Mouse (Mus musculus) adrenal gland, adult 2 months (tissue): ENCODE measurements around the gene Cadps2. TPM values are rescaled to one million over a fixed set of nuclear protein-coding genes. Genes with fewer than 3 reads are reported as not detected.

Experiments
- DNase-seq: peaks from one replicate; pipeline ENCODE4 v3.0.0; 2021
- long read RNA-seq: library from polyadenylated mRNA; stranded (forward); transcript quantifications from one replicate; pipeline ENCODE4 v2.0.0, GENCODE M21; 2021
- polyA plus RNA-seq: library from polyadenylated mRNA; depleted of rRNA; stranded (reverse); fragments of >200 nt; gene quantifications from 2 replicates; pipeline ENCODE4 v1.2.3, GENCODE M21; 2012; rRNA removed
- total RNA-seq, 2 experiments: library from RNA; stranded (reverse); gene quantifications; 2 replicates each; pipeline ENCODE4 v1.2.3; 2021

Gene Cadps2
- 1 to 10 TPM; 2.0 to 7.6 TPM for total RNA-seq
- 1.3 and 2.0 TPM in 2 replicates for polyA plus RNA-seq
- long read RNA-seq, result 0 reads

DNA sequence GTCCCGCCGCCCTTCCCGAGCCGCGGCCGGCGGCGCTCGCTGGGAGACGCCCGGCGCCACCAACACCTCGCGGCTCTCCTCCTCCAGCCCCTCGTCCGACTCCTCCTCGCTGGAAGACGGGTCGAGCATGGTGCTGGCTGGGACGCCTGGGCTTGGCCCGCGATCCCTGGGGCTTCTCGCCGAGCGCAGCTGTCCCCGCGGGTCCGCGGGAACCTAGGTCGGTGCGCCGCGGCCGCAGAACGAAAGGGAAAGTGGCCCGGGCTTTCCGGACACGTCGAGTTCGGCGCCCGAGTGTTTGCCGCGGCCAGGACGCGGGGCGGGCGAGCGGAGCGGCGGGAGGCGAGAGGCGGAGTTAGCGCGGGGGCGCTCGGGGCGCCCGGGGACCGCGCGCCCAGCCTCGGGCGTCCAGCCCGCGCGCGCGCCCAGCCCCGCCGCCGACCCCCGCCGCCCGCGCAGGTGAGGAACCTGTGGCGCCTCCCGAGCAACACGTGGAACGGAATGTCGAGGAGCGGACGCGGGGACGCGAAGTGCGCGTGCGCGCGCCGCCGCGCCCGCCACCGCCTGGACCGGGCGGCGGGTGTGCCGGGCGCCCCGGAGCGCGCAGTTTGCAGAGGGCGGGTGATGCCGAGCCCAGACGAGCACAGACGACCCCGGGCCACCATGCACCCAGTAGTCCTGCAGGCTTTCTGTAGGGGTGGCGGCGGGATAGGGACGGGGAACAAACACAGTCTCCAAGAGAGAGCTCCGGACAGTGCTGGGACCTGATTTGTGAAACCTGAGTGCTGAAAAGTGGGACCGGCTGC, at the start of gene Cadps2:
Gene Cadps2 (minus strand): TSS at position 413 of the 803 bp plus-strand sequence.
- peak; percentile 81 for DNase-seq

DNA sequence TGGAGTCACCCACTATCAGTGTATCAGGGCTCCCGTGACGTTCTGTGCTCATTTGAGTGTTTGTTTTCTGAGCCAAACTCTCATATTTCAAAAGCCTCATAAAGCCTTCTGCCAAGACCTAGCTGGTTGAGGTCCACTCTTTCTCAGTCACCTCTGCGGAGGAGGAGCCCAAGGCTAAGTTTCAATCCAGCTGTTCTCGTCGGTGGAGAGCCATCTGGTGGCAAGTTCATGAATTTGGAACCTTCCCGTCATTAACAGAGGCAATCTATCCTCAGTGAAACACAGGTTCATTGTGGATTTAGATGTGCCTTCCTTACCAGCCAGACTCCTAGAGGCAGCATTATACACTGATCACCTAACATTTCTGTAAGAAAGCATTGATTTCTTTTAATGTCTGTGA, 47.2 kb upstream of the Cadps2 start:
- peak; percentile 58 for DNase-seq

GRCm38 (mm10) chr6:23876765-23877408, 37.7 kb upstream of the Cadps2 start:
- no peak for DNase-seq

GRCm38 (mm10) chr6:23876363-23876762, 37.1 kb upstream of the Cadps2 start:
- DNase-seq, result no peak

- DNase-seq, result no peak
Observed at GRCm38 (mm10) chr6:23873812-23874211, 34.6 kb upstream of the Cadps2 start.

DNA sequence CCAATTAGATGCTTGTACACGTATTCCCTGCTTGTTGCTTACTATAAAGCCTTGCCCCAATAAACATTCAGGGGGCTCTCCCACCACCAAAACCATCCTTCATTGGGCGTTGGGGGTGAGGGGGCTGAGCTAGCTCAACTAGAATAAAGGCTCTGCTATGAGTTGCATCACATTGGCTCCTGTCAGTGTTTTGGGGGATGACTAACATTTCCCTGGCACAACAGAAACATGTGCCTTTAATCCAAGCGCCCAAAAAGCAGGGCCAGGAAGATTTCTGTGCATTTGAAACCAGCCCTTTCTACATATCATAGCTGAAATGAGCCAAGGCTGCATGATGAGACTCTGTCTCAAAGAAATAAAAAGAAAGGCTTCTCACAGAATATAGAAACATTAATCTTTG, 34.0 kb upstream of the Cadps2 start:
- peak; percentile 1 for DNase-seq

- peak; percentile 18 for DNase-seq
Observed at GRCm38 (mm10) chr6:23869971-23870370, 30.8 kb upstream of the Cadps2 start.

- no peak for DNase-seq
Observed at GRCm38 (mm10) chr6:23866298-23866697, 27.1 kb upstream of the Cadps2 start.

- no peak for DNase-seq
Observed at GRCm38 (mm10) chr6:23853464-23853863, 14.2 kb upstream of the Cadps2 start.

GRCm38 (mm10) chr6:23840001-23840400, 780 bp upstream of the Cadps2 start:
- DNase-seq, result peak; percentile 35

- DNase-seq, result no peak
Observed at GRCm38 (mm10) chr6:23838401-23839008, 716 bp downstream of the Cadps2 start.

DNA sequence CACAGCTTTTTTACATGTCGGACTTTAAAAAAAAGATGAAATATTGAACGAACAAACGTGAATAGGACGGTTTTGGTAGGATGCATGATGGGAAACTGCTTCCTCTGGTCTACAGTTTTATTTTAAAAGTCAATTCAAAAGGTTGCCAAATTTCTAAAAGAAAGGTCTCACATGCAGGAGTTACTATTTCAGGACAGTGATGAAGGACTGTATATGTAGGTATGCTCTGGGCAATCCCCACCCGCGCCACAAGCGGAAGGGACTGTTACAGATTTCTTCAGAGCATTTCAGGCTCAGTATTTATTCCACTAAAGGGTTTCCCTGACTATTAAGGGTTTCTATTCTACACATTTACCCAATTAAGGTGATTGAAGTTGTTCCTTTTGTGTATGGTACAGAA, 1.6 kb downstream of the Cadps2 start:
- DNase-seq, result no peak

DNA sequence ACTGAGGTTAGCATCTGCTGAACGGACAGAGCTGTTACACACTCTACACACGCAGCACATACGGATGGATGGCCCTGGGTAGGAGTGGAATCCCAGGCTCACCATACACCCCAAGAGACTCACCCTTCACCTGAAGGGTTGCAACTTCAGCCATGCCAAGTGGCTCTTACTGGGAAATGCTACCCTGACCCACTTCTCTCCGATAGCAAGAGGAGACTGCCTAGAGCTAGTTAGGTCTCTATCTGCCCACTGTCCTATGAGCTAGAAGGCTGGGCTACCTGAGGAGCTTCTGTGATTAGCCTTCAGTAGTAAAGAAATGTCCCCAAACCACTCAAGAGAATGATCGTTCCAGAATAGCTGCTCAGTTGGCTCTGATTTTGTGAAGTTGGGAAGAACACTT, 2.1 kb downstream of the Cadps2 start:
- DNase-seq, result no peak

- DNase-seq, result no peak
Observed at GRCm38 (mm10) chr6:23836694-23837093, 2.5 kb downstream of the Cadps2 start.

DNA sequence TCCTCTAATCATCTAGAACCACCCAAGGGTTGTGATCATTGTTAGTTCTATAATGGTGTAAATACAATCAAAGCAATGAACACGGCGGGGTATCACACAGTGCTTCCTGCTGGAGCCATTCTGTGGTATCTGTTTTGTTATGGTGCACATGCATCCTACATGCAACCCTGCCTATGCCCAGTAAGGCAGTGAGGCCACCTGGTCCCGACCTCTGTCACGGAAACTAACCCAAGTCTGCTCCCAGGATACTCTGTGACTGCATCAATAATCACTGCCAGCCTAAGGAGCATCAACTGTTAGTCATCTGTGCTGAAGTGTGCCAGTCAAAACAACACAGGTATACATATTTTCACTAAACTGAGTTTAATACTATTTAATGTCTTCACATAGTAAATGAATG, 3.7 kb downstream of the Cadps2 start:
- DNase-seq, result no peak

GRCm38 (mm10) chr6:23830741-23831140, 8.5 kb downstream of the Cadps2 start:
- DNase-seq, result no peak

DNA sequence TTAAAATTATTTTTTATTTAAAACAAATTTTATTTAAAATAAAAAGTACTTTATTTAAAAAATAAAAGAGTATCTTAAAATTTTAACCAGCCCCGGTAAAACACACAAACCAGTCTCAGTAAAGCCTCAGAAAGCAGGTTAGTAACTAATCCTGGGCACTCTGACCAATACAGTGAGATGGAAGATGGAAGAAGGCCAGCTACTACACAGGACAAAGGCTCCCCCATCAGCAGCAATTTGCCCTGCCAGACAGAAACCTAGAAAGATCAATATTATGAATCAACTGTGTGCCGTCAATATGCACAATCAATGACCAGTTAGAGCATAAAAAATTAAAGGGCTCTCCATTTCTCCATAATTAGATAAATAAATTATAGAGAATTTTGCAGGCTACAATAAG, 9.9 kb downstream of the Cadps2 start:
- DNase-seq, result no peak

DNA sequence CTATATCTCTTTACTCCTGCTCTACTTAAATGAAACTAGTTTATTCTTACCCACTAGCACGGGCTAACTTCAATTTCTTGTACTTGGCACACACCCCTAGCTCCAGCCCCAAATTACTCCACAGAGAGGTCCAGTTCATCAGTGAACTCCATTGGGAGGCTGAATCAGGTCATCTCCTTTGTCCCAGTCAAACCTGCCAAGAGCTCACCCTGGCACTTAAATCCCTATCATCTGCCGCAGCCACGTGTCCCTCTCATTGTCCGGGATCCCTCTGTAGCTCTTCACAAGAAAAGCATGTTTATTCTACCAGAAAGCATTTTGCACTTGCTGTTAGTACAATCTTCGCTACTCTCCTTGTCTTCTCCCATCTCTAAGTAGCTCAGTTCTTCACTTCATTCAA, 17.4 kb downstream of the Cadps2 start:
- no peak for DNase-seq

DNA sequence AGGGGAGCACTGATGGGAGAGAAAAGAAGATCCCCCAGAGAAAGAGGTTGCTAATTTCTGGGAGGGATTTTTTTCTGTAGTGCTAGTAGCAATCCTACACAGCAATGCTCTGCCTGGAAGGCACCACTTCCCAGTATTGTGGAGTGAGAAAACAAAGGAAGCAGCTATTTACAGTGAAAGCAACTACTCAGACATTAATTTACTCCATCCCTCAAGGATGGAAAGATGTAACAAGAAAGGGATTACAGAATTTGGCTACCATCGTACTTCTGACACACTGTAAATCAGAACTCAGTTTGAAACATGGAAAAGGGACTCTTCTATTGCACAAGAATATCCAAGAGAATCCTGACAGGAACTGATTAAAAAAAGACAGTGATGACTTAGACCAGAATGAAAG, 29.1 kb downstream of the Cadps2 start:
- DNase-seq, result no peak

DNA sequence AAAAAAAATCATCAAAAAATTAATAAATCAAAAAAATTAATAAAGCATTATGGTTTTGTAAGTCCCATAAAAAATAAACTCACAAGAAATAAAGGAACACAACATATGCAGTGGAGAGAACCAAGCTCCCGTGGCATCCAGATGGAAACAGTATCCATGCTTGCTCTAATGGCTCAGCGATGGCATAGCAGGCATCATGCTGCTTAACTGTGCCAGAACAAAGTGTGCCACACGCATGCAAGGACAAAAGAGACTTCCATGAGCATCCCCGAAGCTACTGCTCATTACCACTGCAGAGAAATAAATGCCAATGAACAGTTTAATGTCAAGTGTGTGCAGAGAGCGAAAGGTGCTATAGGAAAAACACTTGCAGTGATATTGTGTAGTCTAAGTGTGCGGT, 29.9 kb downstream of the Cadps2 start:
- DNase-seq, result no peak

GRCm38 (mm10) chr6:23805333-23805732, 33.9 kb downstream of the Cadps2 start:
- DNase-seq, result no peak

- DNase-seq, result no peak
Observed at GRCm38 (mm10) chr6:23791822-23792221, 47.4 kb downstream of the Cadps2 start.

DNA sequence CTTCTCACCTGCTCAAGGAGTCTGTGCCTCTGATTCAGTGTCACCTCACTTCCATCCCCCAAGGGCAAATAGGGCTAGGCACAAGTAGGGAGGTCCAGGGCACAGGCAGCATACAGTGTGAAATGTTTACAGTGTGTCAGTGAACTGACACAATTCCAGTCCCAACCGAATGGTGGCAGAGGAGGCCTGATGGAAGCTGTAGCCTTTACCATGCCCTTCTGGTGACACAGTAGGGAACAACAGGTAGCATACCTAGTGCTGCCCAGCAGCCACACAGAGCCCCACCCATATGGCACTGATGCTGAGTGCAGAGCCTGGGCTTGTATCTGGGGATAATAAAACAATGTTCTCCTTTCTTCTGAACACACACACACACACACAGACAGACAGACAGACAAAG, 61.6 kb downstream of the Cadps2 start:
- DNase-seq, result no peak
